Mouse (Mus musculus) stomach, postnatal 0 days (tissue): ENCODE data around the gene Arhgap15. TPM values are rescaled to one million over a fixed set of nuclear protein-coding genes. Genes with fewer than 3 reads are reported as not detected.

Source experiments
- ATAC-seq: fragments of 200-750 bp; cut with Nextera tagmentation; 2 replicates; pipeline ENCODE4 v1.8.0; 2017; ENCODE audit not compliant: low FRiP score, low TSS enrichment
- DNase-seq: peaks from one replicate; pipeline ENCODE4 v3.0.0-alpha.2; 2016; ENCODE audit warnings: low spot score
- H3K27ac ChIP-seq: fragments of 300-500 bp; sonication (generic); replicated peaks from 2 replicates; pipeline ENCODE4 v1.5.1; 2014; ENCODE audit warnings: mild to moderate bottlenecking, control low read depth
- H3K27me3 ChIP-seq: fragments of 300-500 bp; sonication (generic); 2 replicates; pipeline ENCODE4 v1.6.1; 2014; ENCODE audit warnings: low read length; ENCODE audit not compliant: control insufficient read depth, insufficient read depth
- H3K36me3 ChIP-seq: fragments of 300-500 bp; sonication (generic); 2 replicates; pipeline ENCODE4 v1.6.1; 2014; ENCODE audit warnings: low read length, mixed read lengths; ENCODE audit not compliant: control insufficient read depth, insufficient read depth
- H3K4me1 ChIP-seq: fragments of 300-500 bp; sonication (generic); replicated peaks from 2 replicates; pipeline ENCODE4 v1.6.1; 2014; ENCODE audit warnings: antibody characterized with exemption; ENCODE audit not compliant: control insufficient read depth, insufficient read depth
- H3K4me2 ChIP-seq: fragments of 300-500 bp; sonication (generic); replicated peaks from 2 replicates; pipeline ENCODE4 v1.6.1; 2014; ENCODE audit warnings: low read depth, mild to moderate bottlenecking, control low read depth, moderate library complexity
- H3K4me3 ChIP-seq: fragments of 300-500 bp; sonication (generic); 2 replicates; pipeline ENCODE4 v1.5.1; 2014; ENCODE audit warnings: low read depth, low read length, control low read depth
- H3K9ac ChIP-seq: fragments of 300-500 bp; sonication (generic); 2 replicates; pipeline ENCODE4 v1.6.1; 2014; ENCODE audit warnings: mild to moderate bottlenecking, low read length, control low read depth, mixed read lengths
- H3K9me3 ChIP-seq: fragments of 300-500 bp; sonication (generic); 2 replicates; pipeline ENCODE4 v1.6.1; 2016; ENCODE audit warnings: low read length; ENCODE audit not compliant: control insufficient read depth
- CTCF ChIP-seq: IDR thresholded peaks from 2 replicates; pipeline ENCODE4 v1.5.1; 2016; ENCODE audit warnings: antibody characterized with exemption, low read depth, mild to moderate bottlenecking, moderate library complexity
- EP300 ChIP-seq: optimal IDR thresholded peaks from 2 replicates; pipeline ENCODE3; 2016; ENCODE audit warnings: antibody characterized with exemption
- WGBS: fragments of 180-500 bp; shearing (Covaris S2); extraction: QIAGEN DNeasy Blood & Tissue Kit; methylation state at CpG from one replicate; pipeline ENCODE4 v1.1.7; 2014; 5-methylcytosine and 5-hydroxymethylcytosine counted together
- polyA plus RNA-seq: library from polyadenylated mRNA; unstranded; fragments of >200 nt; fragmentation: Nextera tagmentation; extraction: Ambion mirVana; gene quantifications from 2 replicates; pipeline ENCODE4 v1.2.1, GENCODE M21; 2015

Arhgap15 gene
- polyA plus RNA-seq, 1 experiment from 2014 or later, result 0.93 TPM

DNA sequence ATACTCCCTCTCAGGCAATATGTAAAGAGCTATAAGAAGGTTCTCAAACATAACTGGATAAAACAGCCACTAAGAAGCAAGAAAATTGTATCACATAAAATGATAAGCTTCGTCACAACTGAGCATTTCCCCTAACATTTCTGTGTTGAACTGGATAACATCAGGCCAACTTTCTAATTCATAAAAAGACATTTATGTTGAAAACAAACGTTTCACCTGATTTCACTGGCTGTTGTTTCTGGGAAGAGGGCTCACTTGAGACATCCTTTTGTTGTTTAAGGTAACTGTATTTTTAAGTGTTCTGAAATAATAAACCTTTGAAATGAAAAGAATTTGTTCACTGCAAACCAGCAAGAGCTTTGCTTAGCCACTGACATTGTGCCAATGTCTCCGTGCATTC is 697 bp downstream of the Arhgap15 start:
- TF ChIP-seq EP300 (no peak), CTCF (no peak)
- H3K4me3 ChIP-seq, result no peak overlapping the region
- DNase-seq (no peak), ATAC-seq (no peak)
- H3K9me3 ChIP-seq, result no peaks in the 10 kb centered on the region
- no peaks in the 10 kb centered on the region for H3K27me3 ChIP-seq
- H3K4me1 ChIP-seq, result no peaks in the 10 kb centered on the region
- H3K9ac ChIP-seq, result no peak overlapping the region
- no peak overlapping the region for H3K27ac ChIP-seq
- H3K36me3 ChIP-seq, result no peaks in the 10 kb centered on the region
- WGBS, result 62% methylated on average over 3 of the region's 3 CpGs
- H3K4me2 ChIP-seq, result no peak overlapping the region

DNA sequence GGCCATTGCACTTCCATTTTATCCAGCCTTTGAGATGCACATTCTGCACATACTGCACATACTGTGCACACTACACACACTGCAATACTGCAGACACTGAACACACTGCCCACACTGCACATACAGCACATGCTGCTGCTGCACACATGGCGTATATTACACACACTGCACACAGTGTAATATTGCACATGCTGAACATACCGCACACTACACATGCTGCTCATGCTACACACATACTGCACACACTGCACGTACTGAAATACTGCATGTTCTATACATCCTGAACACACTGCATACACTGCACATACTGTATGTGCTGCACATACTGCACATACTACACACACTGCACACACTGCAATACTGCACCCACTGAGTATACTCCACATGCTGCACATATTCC is 7.3 kb downstream of the Arhgap15 start:
- Histone ChIP-seq H3K4me3 (no peak overlapping the region), H3K36me3 (no peaks in the 10 kb centered on the region), H3K9ac (no peak overlapping the region), H3K4me2 (no peak overlapping the region), H3K4me1 (no peaks in the 10 kb centered on the region), H3K27ac (no peak overlapping the region), H3K27me3 (no peaks in the 10 kb centered on the region), H3K9me3 (no peaks in the 10 kb centered on the region)
- no peak for DNase-seq
- WGBS, result 92% methylated on average over 3 of the region's 3 CpGs
- no peak for TF ChIP-seq CTCF
- no peak for TF ChIP-seq EP300
- no peak for ATAC-seq

DNA sequence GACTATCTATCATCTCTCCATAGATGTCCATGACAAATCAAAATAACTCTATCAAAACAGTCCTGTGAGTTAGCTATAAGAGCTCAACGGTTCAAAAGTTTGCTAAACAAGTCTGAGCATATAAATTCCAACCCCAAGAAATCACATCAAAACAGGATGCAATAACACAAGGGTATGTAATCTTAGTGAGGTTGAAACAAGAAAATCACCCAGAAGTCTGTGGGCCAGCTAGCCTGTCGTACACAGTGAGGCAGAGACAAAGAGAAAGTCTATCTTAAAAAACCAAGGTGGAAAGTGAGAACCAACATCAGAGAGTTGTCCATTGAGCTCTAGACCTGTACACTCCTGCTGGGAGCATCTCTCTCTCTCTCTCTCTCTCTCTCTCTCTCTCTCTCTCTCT is 8.0 kb downstream of the Arhgap15 start:
- Histone ChIP-seq H3K4me3 (no peak overlapping the region), H3K9me3 (no peaks in the 10 kb centered on the region), H3K27me3 (no peaks in the 10 kb centered on the region), H3K27ac (no peak overlapping the region), H3K4me2 (no peak overlapping the region), H3K4me1 (no peaks in the 10 kb centered on the region), H3K9ac (no peak overlapping the region), H3K36me3 (no peaks in the 10 kb centered on the region)
- no peak for TF ChIP-seq CTCF
- no peak for TF ChIP-seq EP300
- DNase-seq (no peak), ATAC-seq (no peak)
- WGBS, result 63% methylated on average over 2 of the region's 2 CpGs

DNA sequence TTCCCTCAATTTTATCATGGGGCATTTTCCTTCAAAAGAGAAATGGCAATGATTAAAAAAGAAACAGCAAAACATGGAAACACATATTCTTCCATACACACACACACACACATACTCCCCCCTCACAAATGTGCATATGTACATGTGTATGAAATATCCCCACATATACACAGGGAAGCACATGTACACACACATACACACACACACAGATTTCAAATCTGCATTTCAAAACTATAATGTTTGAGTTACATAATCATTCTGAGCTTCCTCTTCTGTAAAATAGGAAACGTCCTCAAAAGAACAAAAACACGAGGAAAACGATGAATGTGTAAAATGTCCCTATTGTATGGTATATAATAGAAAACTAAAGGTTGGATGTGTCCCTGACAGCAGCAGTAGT is 13.1 kb downstream of the Arhgap15 start:
- Histone ChIP-seq H3K36me3 (no peaks in the 10 kb centered on the region), H3K4me3 (no peak overlapping the region), H3K4me1 (no peaks in the 10 kb centered on the region), H3K27ac (no peak overlapping the region), H3K9ac (no peak overlapping the region), H3K27me3 (no peaks in the 10 kb centered on the region), H3K9me3 (no peaks in the 10 kb centered on the region), H3K4me2 (no peak overlapping the region)
- TF ChIP-seq CTCF, result no peak
- no peak for DNase-seq
- no peak for ATAC-seq
- 69% methylated on average over 3 of the region's 3 CpGs for WGBS

DNA sequence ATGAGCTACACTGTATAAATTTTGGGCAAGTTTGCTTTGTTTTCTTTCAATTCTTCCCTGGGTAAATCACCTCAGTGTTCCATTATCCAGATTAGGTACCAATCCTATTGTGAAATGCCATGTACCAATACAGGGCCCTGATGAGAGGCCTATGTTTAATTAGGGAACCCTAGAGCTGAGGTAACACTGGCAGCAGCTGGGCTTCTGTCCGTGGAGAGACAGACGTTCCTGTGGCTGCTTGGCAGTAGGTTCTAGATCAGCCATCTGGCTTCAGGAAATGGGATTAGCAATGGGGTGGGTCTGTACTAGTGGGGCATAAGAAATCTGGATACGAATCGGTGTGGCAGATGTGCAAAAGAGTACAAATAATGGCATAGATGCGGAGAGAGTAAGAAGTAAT is 14.7 kb downstream of the Arhgap15 start:
- H3K36me3 ChIP-seq, result no peaks in the 10 kb centered on the region
- no peak overlapping the region for H3K4me3 ChIP-seq
- H3K9ac ChIP-seq, result no peak overlapping the region
- H3K4me1 ChIP-seq, result no peaks in the 10 kb centered on the region
- H3K9me3 ChIP-seq, result no peaks in the 10 kb centered on the region
- no peak overlapping the region for H3K4me2 ChIP-seq
- no peak overlapping the region for H3K27ac ChIP-seq
- ATAC-seq (no peak), DNase-seq (no peak)
- no peaks in the 10 kb centered on the region for H3K27me3 ChIP-seq
- TF ChIP-seq CTCF (no peak), EP300 (no peak)
- WGBS, result 68% methylated on average over 5 of the region's 5 CpGs

DNA sequence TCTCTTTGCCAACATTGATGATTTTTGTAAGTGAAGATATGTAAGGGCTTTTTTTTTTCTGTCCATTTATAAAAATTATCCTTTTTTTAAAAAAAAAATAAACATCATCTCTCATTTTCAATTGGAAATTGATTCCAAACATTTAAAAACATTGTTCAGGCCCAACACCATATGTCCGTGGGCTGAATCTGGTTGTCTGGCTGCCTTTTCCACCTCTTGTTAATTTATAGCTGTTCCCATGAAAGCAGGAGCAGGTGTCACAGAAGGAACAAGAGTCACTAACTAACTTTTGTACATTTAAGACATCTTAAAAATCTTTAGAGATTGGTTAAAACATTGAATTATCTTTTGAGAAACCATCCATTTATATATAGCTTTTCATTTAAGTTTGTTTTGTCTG is 15.8 kb downstream of the Arhgap15 start:
- Histone ChIP-seq H3K4me1 (no peaks in the 10 kb centered on the region), H3K9me3 (no peaks in the 10 kb centered on the region), H3K9ac (no peak overlapping the region), H3K4me3 (no peak overlapping the region), H3K27me3 (no peaks in the 10 kb centered on the region), H3K4me2 (no peak overlapping the region), H3K27ac (no peak overlapping the region), H3K36me3 (no peaks in the 10 kb centered on the region)
- 68% methylated on average over 1 of the region's 1 CpGs for WGBS
- no peak for TF ChIP-seq EP300
- no peak for TF ChIP-seq CTCF
- DNase-seq, result no peak
- no peak for ATAC-seq
